Mouse (Mus musculus) forebrain, postnatal 0 days (tissue): ENCODE data around the gene Gngt2. TPM values are rescaled to one million over a fixed set of nuclear protein-coding genes. Genes with fewer than 3 reads are reported as not detected.

Experiments used
- ATAC-seq: fragments of 200-750 bp; cut with Nextera tagmentation; 2 replicates; pipeline ENCODE4 v1.8.0; 2017; ENCODE audit warnings: mild to moderate bottlenecking, moderate library complexity
- DNase-seq: peaks from one replicate; pipeline ENCODE4 v3.0.0-alpha.2; 2015
- H3K27ac ChIP-seq: fragments of 300-500 bp; sonication (generic); 2 replicates; pipeline ENCODE4 v1.5.1; 2014; ENCODE audit warnings: low read depth, mild to moderate bottlenecking, antibody characterized with exemption, low read length, moderate library complexity, mixed read lengths
- H3K27me3 ChIP-seq: fragments of 300-500 bp; sonication (generic); 2 replicates; pipeline ENCODE4 v1.6.1; 2014; ENCODE audit warnings: mild to moderate bottlenecking, low read length, mixed read lengths; ENCODE audit not compliant: insufficient read depth
- H3K36me3 ChIP-seq: fragments of 300-500 bp; sonication (generic); 2 replicates; pipeline ENCODE4 v1.6.1; 2014; ENCODE audit warnings: mild to moderate bottlenecking, moderate library complexity; ENCODE audit not compliant: insufficient read depth
- H3K4me1 ChIP-seq: fragments of 300-500 bp; sonication (generic); 2 replicates; pipeline ENCODE4 v1.6.1; 2014; ENCODE audit warnings: antibody characterized with exemption; ENCODE audit not compliant: insufficient read depth
- H3K4me2 ChIP-seq: fragments of 300-500 bp; sonication (generic); 2 replicates; pipeline ENCODE4 v1.6.1; 2014; ENCODE audit warnings: low read depth, mild to moderate bottlenecking, moderate library complexity
- H3K4me3 ChIP-seq: fragments of 300-500 bp; sonication (generic); 2 replicates; pipeline ENCODE4 v1.5.1; 2014; ENCODE audit warnings: low read depth, low read length, mixed read lengths
- H3K9ac ChIP-seq: fragments of 300-500 bp; sonication (generic); 2 replicates; pipeline ENCODE4 v1.6.1; 2014; ENCODE audit warnings: mild to moderate bottlenecking
- H3K9me3 ChIP-seq: fragments of 300-500 bp; sonication (generic); 2 replicates; pipeline ENCODE4 v1.6.1; 2016; ENCODE audit warnings: low read length
- CTCF ChIP-seq: sonication (generic); IDR thresholded peaks from 2 replicates; pipeline ENCODE4 v1.5.1; 2016; ENCODE audit warnings: antibody characterized with exemption, control low read depth, low read depth
- WGBS: fragments of 180-500 bp; shearing (Covaris S2); extraction: QIAGEN DNeasy Blood & Tissue Kit; methylation state at CpG from one replicate; pipeline ENCODE4 v1.1.7; 2014; 5-methylcytosine and 5-hydroxymethylcytosine counted together
- polyA plus RNA-seq: library from polyadenylated mRNA; unstranded; fragments of >200 nt; fragmentation: Nextera tagmentation; extraction: Ambion mirVana; gene quantifications from 2 replicates; pipeline ENCODE4 v1.2.1, GENCODE M21; 2015
- total RNA-seq: library from RNA; depleted of rRNA; stranded (reverse); fragments of >200 nt; gene quantifications from 2 replicates; pipeline ENCODE4 v1.2.3, GENCODE M21; 2014

The Gngt2 gene
- total and polyA plus RNA-seq, 2 experiments from 2014 or later = 1.0 to 1.9 TPM

- Histone ChIP-seq H3K27ac (no peak overlapping the region), H3K9me3 (no peaks in the 10 kb centered on the region), H3K9ac (no peak overlapping the region), H3K4me3 (no peak overlapping the region), H3K36me3 (no peaks in the 10 kb centered on the region), H3K27me3 (peaks cover 23% of the 10 kb centered on the region), H3K4me1 (peaks cover 4% of the 10 kb centered on the region), H3K4me2 (no peak overlapping the region)
- 53% methylated on average over 8 of the region's 8 CpGs for WGBS
- DNase-seq = peak; percentile 45
- ATAC-seq = peak; percentile 60
- TF ChIP-seq CTCF = no peak
These were observed 2.2 kb downstream of the Gngt2 start for GRCm38 (mm10) chr11:95838999-95839868.

- peaks cover 8% of the 10 kb centered on the region for H3K27me3 ChIP-seq
- DNase-seq = no peak
- TF ChIP-seq CTCF = no peak
- H3K4me3 ChIP-seq = no peak overlapping the region
- H3K36me3 ChIP-seq = no peaks in the 10 kb centered on the region
- H3K9ac ChIP-seq = no peak overlapping the region
- H3K27ac ChIP-seq = no peak overlapping the region
- peaks cover 4% of the 10 kb centered on the region for H3K4me1 ChIP-seq
- H3K9me3 ChIP-seq = no peaks in the 10 kb centered on the region
- H3K4me2 ChIP-seq = no peak overlapping the region
- WGBS = 75% methylated on average over 5 of the region's 5 CpGs
- ATAC-seq = no peak
These were observed 3.9 kb downstream of the Gngt2 start for GRCm38 (mm10) chr11:95840694-95841497.

DNA sequence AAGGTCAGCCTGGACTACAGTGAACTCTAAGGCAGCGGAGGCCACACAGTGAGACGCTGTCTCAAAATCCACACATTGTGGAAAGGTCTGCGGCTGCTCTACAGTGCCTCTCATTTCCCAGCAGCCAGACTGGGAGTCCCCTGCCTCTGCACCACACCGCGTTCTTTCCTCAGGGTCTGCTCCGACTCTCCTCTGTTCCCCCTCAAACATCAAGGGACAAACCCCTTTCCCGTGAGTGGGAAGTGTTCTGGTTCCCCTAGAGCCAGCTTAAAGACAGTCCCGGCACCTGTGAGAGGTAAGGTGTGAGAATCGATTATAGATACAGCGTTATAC is 4.4 kb downstream of the Gngt2 start:
- Histone ChIP-seq H3K4me2 (no peak overlapping the region), H3K27me3 (peaks cover 8% of the 10 kb centered on the region), H3K9ac (no peak overlapping the region), H3K4me3 (no peak overlapping the region), H3K36me3 (no peaks in the 10 kb centered on the region), H3K27ac (no peak overlapping the region), H3K9me3 (no peaks in the 10 kb centered on the region), H3K4me1 (peaks cover 4% of the 10 kb centered on the region)
- no peak for ATAC-seq
- DNase-seq = no peak
- no peak for TF ChIP-seq CTCF
- 62% methylated on average over 10 of the region's 10 CpGs for WGBS

- ATAC-seq = no peak
- DNase-seq = no peak
- no peak for TF ChIP-seq CTCF
- H3K4me3 ChIP-seq = no peak within 1 kb of the TSS
- no peaks in the 10 kb centered on the region for H3K36me3 ChIP-seq
- peaks cover 4% of the 10 kb centered on the region for H3K4me1 ChIP-seq
- H3K27ac ChIP-seq = no peak within 1 kb of the TSS
- H3K4me2 ChIP-seq = no peak within 1 kb of the TSS
- 14% methylated on average over 11 of the region's 11 CpGs for WGBS
- no peak within 1 kb of the TSS for H3K9ac ChIP-seq
- no peaks in the 10 kb centered on the region for H3K9me3 ChIP-seq
- H3K27me3 ChIP-seq = peaks cover 8% of the 10 kb centered on the region
These were observed 5.2 kb downstream of the Gngt2 start, which contains the start of gene Abi3 for GRCm38 (mm10) chr11:95842074-95842681. Abi3 (minus strand) TSS chr11:95842476.

DNA sequence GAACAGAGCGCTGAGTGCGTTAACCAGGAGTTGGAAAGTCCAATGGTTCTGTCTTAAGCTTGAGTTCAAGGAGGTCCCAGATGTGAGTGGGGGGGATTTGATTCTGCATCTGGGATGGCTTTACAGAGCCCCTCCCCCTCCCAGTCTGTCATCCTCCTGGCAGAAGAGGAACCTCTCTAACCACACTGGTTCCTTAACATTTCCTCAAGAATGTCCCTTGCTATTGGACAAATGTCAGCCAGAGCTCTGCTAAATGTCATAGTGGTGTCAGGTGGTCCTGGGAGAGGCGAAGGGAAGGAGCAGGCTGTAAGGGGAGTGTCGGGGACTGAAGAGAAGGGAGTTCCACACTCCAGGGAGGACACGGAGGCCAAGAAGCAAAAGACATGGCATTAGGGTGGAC is 5.9 kb downstream of the Gngt2 start:
- H3K9me3 ChIP-seq = no peaks in the 10 kb centered on the region
- TF ChIP-seq CTCF = no peak
- no peak for DNase-seq
- ATAC-seq = no peak
- H3K27ac ChIP-seq = no peak overlapping the region
- no peak overlapping the region for H3K4me3 ChIP-seq
- H3K4me1 ChIP-seq = peaks cover 4% of the 10 kb centered on the region
- H3K4me2 ChIP-seq = no peak overlapping the region
- H3K9ac ChIP-seq = no peak overlapping the region
- no peaks in the 10 kb centered on the region for H3K36me3 ChIP-seq
- peaks cover 8% of the 10 kb centered on the region for H3K27me3 ChIP-seq
- 81% methylated on average over 5 of the region's 5 CpGs for WGBS

DNA sequence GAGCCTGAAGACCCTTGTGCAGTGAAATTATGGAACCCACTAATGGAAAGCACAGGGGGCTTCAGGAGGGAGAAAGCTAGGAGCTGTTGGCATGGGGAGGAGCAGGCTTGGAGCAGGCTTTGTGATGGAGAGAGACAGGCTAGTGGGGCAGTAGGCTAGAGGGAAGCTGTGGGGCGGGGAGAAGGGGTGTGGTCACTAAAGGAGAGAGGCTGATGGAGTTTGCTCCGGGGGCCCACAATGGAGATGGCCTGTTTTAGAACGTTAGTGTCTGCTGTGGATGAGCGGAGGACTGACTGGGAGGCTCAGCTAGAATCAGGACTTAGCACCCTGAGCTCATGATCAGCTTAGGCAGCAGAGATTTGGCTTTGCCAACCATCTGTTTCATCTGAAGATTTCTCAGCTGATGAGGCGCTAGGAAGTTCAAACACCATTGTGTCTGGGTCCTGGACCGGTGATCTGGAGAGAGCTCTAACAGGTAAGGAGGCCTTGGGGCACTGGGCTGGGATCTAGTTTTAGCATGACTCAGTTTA is 6.5 kb downstream of the Gngt2 start:
- H3K36me3 ChIP-seq = no peaks in the 10 kb centered on the region
- peaks cover 3% of the 10 kb centered on the region for H3K4me1 ChIP-seq
- peaks cover 8% of the 10 kb centered on the region for H3K27me3 ChIP-seq
- H3K9me3 ChIP-seq = no peaks in the 10 kb centered on the region
- no peak overlapping the region for H3K4me3 ChIP-seq
- 64% methylated on average over 6 of the region's 6 CpGs for WGBS
- no peak for TF ChIP-seq CTCF
- DNase-seq (no peak), ATAC-seq (no peak)
- no peak overlapping the region for H3K9ac ChIP-seq
- H3K27ac ChIP-seq = no peak overlapping the region
- H3K4me2 ChIP-seq = no peak overlapping the region
